Mouse (Mus musculus) ES-E14 (cell line): ENCODE results near the gene Lcmt1.

Experiments
- CHD2 ChIP-seq: IDR thresholded peaks from 2 replicates; pipeline ENCODE4 v1.6.1; 2014; ENCODE audit warnings: mild to moderate bottlenecking, low read depth, low read length, inconsistent platforms
- HCFC1 ChIP-seq: IDR thresholded peaks from 2 replicates; pipeline ENCODE4 v1.6.1; 2012; ENCODE audit warnings: low read length, inconsistent platforms, borderline replicate concordance; ENCODE audit not compliant: insufficient read depth
- MAFK ChIP-seq: IDR thresholded peaks from 2 replicates; pipeline ENCODE4 v1.6.1; 2014; ENCODE audit warnings: mild to moderate bottlenecking, low read depth, low read length, inconsistent platforms; ENCODE audit not compliant: insufficient read depth
- ZNF384 ChIP-seq: IDR thresholded peaks from 2 replicates; pipeline ENCODE4 v1.6.1; 2012; ENCODE audit warnings: low read depth, low read length, inconsistent platforms

GRCm38 (mm10) chr7:123462070-123462501 is 92.5 kb downstream of the Lcmt1 start, which contains the start of gene Aqp8:
- TF ChIP-seq ZNF384 (no peak), CHD2 (no peak), MAFK (no peak), HCFC1 (no peak)
